Mouse (Mus musculus) gastrocnemius, adult 18-20 months (tissue): ENCODE measurements at regions not wholly inside any gene's neighbourhood (a gene's known extent, or its start where the extent isn't known, plus 50 kb on each side); places are given as distances from the start of the nearest gene placed in this dataset.

Source experiments
- DNase-seq: peaks from one replicate; pipeline ENCODE4 v3.0.0; 2021; ENCODE audit warnings: low spot score

- no peak for DNase-seq
Observed at GRCm38 (mm10) chr2:147514748-147515147, 153.0 kb downstream of the Pax1 start.

DNA sequence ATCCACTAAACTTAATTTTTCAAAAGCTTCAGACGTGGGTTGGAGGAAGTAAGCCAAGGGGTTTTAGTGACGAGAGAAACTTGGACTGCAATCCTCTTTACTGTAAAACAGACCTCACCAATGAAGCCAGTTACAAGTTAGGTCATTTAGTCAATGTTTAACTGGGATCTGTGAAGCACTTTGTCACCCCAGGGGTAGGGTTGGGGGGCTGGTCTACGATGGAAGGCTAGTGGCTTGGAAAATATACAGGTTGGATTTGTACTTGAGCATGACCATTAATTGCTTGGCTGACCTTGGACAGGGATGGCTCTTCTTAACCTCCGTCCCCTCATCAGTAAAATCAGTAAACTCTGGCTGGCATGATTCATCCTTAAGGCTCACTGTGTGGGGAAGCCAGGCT, 142.2 kb downstream of the Pax1 start:
- DNase-seq = no peak

- no peak for DNase-seq
Observed at GRCm38 (mm10) chr2:147498731-147499130, 137.0 kb downstream of the Pax1 start.

- DNase-seq = no peak
Observed at GRCm38 (mm10) chr2:147455932-147456331, 94.2 kb downstream of the Pax1 start.

GRCm38 (mm10) chr2:147454362-147455257, 92.9 kb downstream of the Pax1 start:
- no peak for DNase-seq
